Mouse (Mus musculus) liver, embryonic 15.5 days (tissue): ENCODE results near the gene Mcrip1. TPM values are rescaled to one million over a fixed set of nuclear protein-coding genes. Genes with fewer than 3 reads are reported as not detected.
"Not testable (repeated sequence)": the region's sequence is repeated elsewhere in the genome, so short reads cannot be mapped to it uniquely, and the experiment has no call there.

ENCODE experiments used
- ATAC-seq: fragments of 200-750 bp; cut with Nextera tagmentation; 2 replicates; pipeline ENCODE4 v1.8.0; 2017; ENCODE audit warnings: moderate number of reproducible peaks, mild to moderate bottlenecking, moderate library complexity; ENCODE audit not compliant: insufficient read depth
- H3K27ac ChIP-seq: fragments of 300-500 bp; sonication (generic); replicated peaks from 2 replicates; pipeline ENCODE4 v1.5.1; 2015; ENCODE audit warnings: mild to moderate bottlenecking, inconsistent platforms
- H3K27me3 ChIP-seq: fragments of 300-500 bp; sonication (generic); 2 replicates; pipeline ENCODE4 v1.6.1; 2015; ENCODE audit warnings: mild to moderate bottlenecking, inconsistent platforms
- H3K36me3 ChIP-seq: fragments of 300-500 bp; sonication (generic); replicated peaks from 2 replicates; pipeline ENCODE4 v1.6.1; 2015; ENCODE audit warnings: moderate library complexity, mild to moderate bottlenecking, inconsistent platforms
- H3K4me1 ChIP-seq: fragments of 300-500 bp; sonication (generic); replicated peaks from 2 replicates; pipeline ENCODE4 v1.6.1; 2015; ENCODE audit warnings: inconsistent platforms
- H3K4me2 ChIP-seq: fragments of 300-500 bp; sonication (generic); 2 replicates; pipeline ENCODE4 v1.6.1; 2015; ENCODE audit warnings: moderate library complexity, mild to moderate bottlenecking, inconsistent platforms
- H3K4me3 ChIP-seq: fragments of 300-500 bp; sonication (generic); replicated peaks from 2 replicates; pipeline ENCODE4 v1.5.1; 2015; ENCODE audit warnings: mild to moderate bottlenecking, inconsistent platforms
- H3K9ac ChIP-seq: fragments of 300-500 bp; sonication (generic); 2 replicates; pipeline ENCODE4 v1.6.1; 2015; ENCODE audit warnings: moderate library complexity, mild to moderate bottlenecking, inconsistent platforms
- H3K9me3 ChIP-seq: fragments of 300-500 bp; sonication (generic); replicated peaks from 2 replicates; pipeline ENCODE4 v1.6.1; 2016; ENCODE audit warnings: inconsistent platforms
- WGBS: fragments of 180-500 bp; shearing (Covaris S2); methylation state at CpG from one replicate; pipeline ENCODE4 v1.1.7; 2015; ENCODE audit warnings: mixed read lengths; ENCODE audit not compliant: insufficient replicate concordance; 5-methylcytosine and 5-hydroxymethylcytosine counted together
- polyA plus RNA-seq: library from polyadenylated mRNA; unstranded; fragments of >200 nt; fragmentation: Nextera tagmentation; extraction: Ambion mirVana; gene quantifications from 2 replicates; pipeline ENCODE4 v1.2.1, GENCODE M21; 2015

The Mcrip1 gene
- polyA plus RNA-seq, 1 experiment from 2014 or later = 41.8 TPM

- peaks cover 69% of the 10 kb centered on the region for H3K4me1 ChIP-seq
- H3K27ac ChIP-seq = peak overlapping the region; percentile 90
- ATAC-seq = no peak
- peak overlapping the region; percentile 92 for H3K4me2 ChIP-seq
- H3K9ac ChIP-seq = peak overlapping the region; percentile 86
- peaks cover 40% of the 10 kb centered on the region for H3K36me3 ChIP-seq
- H3K9me3 ChIP-seq = no peaks in the 10 kb centered on the region
- under 1% methylated on average over 23 of the region's 23 CpGs for WGBS
- peak overlapping the region; percentile 82 for H3K4me3 ChIP-seq
- H3K27me3 ChIP-seq = no peaks in the 10 kb centered on the region
Observed at GRCm38 (mm10) chr11:120573585-120574277, 24.2 kb upstream of the Mcrip1 start.

- peaks cover 40% of the 10 kb centered on the region for H3K36me3 ChIP-seq
- peak within 1 kb of the TSS; percentile 86 for H3K9ac ChIP-seq
- peak within 1 kb of the TSS; percentile 90 for H3K27ac ChIP-seq
- under 1% methylated on average over 94 of the region's 94 CpGs for WGBS
- no peaks in the 10 kb centered on the region for H3K9me3 ChIP-seq
- H3K4me2 ChIP-seq = peak within 1 kb of the TSS; percentile 92
- peak within 1 kb of the TSS; percentile 82 for H3K4me3 ChIP-seq
- peaks cover 67% of the 10 kb centered on the region for H3K4me1 ChIP-seq
- H3K27me3 ChIP-seq = no peaks in the 10 kb centered on the region
- peak; percentile 94 for ATAC-seq
Observed at GRCm38 (mm10) chr11:120572752-120573584, 23.4 kb upstream of the Mcrip1 start, which contains the start of gene P4hb. P4hb (minus strand) TSS chr11:120573253.

- H3K36me3 ChIP-seq = peaks cover 40% of the 10 kb centered on the region
- WGBS = under 1% methylated on average over 24 of the region's 24 CpGs
- ATAC-seq = peak; percentile 8
- H3K9me3 ChIP-seq = no peaks in the 10 kb centered on the region
- H3K4me3 ChIP-seq = peak overlapping the region; percentile 82
- peak overlapping the region; percentile 90 for H3K27ac ChIP-seq
- no peaks in the 10 kb centered on the region for H3K27me3 ChIP-seq
- H3K4me2 ChIP-seq = peak overlapping the region; percentile 92
- peak overlapping the region; percentile 86 for H3K9ac ChIP-seq
- peaks cover 66% of the 10 kb centered on the region for H3K4me1 ChIP-seq
Observed at GRCm38 (mm10) chr11:120572417-120572751, 22.9 kb upstream of the Mcrip1 start.

- ATAC-seq = no peak
- Histone ChIP-seq H3K9me3 (no peaks in the 10 kb centered on the region), H3K27me3 (no peaks in the 10 kb centered on the region), H3K27ac (peak overlapping the region; percentile 90), H3K9ac (peak overlapping the region; percentile 86), H3K4me1 (peaks cover 68% of the 10 kb centered on the region), H3K4me2 (peak overlapping the region; percentile 92), H3K36me3 (peaks cover 42% of the 10 kb centered on the region), H3K4me3 (peak overlapping the region; percentile 82)
- WGBS = 4% methylated on average over 11 of the region's 11 CpGs
Observed at GRCm38 (mm10) chr11:120571754-120572416, 22.4 kb upstream of the Mcrip1 start.

- 14% methylated on average over 3 of the region's 3 CpGs for WGBS
- Histone ChIP-seq H3K4me3 (peak overlapping the region; percentile 82), H3K4me2 (peak overlapping the region; percentile 92), H3K9me3 (no peaks in the 10 kb centered on the region), H3K27me3 (no peaks in the 10 kb centered on the region), H3K9ac (peak overlapping the region; percentile 86), H3K36me3 (peaks cover 49% of the 10 kb centered on the region), H3K27ac (peak overlapping the region; percentile 90), H3K4me1 (peaks cover 64% of the 10 kb centered on the region)
- ATAC-seq = no peak
Observed at GRCm38 (mm10) chr11:120571122-120571521, 21.6 kb upstream of the Mcrip1 start.

GRCm38 (mm10) chr11:120568324-120568723, 18.8 kb upstream of the Mcrip1 start:
- no peak overlapping the region for H3K27ac ChIP-seq
- 86% methylated on average over 6 of the region's 6 CpGs for WGBS

GRCm38 (mm10) chr11:120565114-120565513, 15.6 kb upstream of the Mcrip1 start:
- Histone ChIP-seq H3K4me1 (peaks cover 21% of the 10 kb centered on the region), H3K36me3 (peaks cover 96% of the 10 kb centered on the region), H3K9me3 (no peaks in the 10 kb centered on the region), H3K4me2 (no peak overlapping the region), H3K4me3 (no peak overlapping the region), H3K9ac (no peak overlapping the region), H3K27me3 (no peaks in the 10 kb centered on the region), H3K27ac (no peak overlapping the region)
- ATAC-seq = no peak
- WGBS = 74% methylated on average over 9 of the region's 9 CpGs

More at GRCm38 (mm10) chr11:120568324-120568723, 18.8 kb upstream of the Mcrip1 start:
- peaks cover 44% of the 10 kb centered on the region for H3K4me1 ChIP-seq
- no peaks in the 10 kb centered on the region for H3K27me3 ChIP-seq
- no peak overlapping the region for H3K4me3 ChIP-seq
- no peak for ATAC-seq
- H3K9ac ChIP-seq = no peak overlapping the region
- no peaks in the 10 kb centered on the region for H3K9me3 ChIP-seq
- H3K4me2 ChIP-seq = no peak overlapping the region
- peaks cover 77% of the 10 kb centered on the region for H3K36me3 ChIP-seq

GRCm38 (mm10) chr11:120562949-120563348, 13.4 kb upstream of the Mcrip1 start:
- H3K9me3 ChIP-seq = no peaks in the 10 kb centered on the region
- H3K4me2 ChIP-seq = no peak overlapping the region
- no peak for ATAC-seq
- peaks cover 90% of the 10 kb centered on the region for H3K36me3 ChIP-seq
- 0 out of 2 replicates have a peak, but pooled peaks cover 10% of the 10 kb centered on the region for H3K4me1 ChIP-seq
- no peak overlapping the region for H3K9ac ChIP-seq
- no peak overlapping the region for H3K4me3 ChIP-seq
- H3K27me3 ChIP-seq = no peaks in the 10 kb centered on the region
- H3K27ac ChIP-seq = no peak overlapping the region
- WGBS = 85% methylated on average over 13 of the region's 13 CpGs

GRCm38 (mm10) chr11:120560952-120561728, 11.6 kb upstream of the Mcrip1 start:
- ATAC-seq = no peak
- H3K27ac ChIP-seq = no peak overlapping the region
- H3K4me1 ChIP-seq = no peaks in the 10 kb centered on the region
- 84% methylated on average over 13 of the region's 13 CpGs for WGBS
- peaks cover 72% of the 10 kb centered on the region for H3K36me3 ChIP-seq
- no peaks in the 10 kb centered on the region for H3K9me3 ChIP-seq
- no peaks in the 10 kb centered on the region for H3K27me3 ChIP-seq
- H3K9ac ChIP-seq = no peak overlapping the region
- H3K4me3 ChIP-seq = no peak overlapping the region
- no peak overlapping the region for H3K4me2 ChIP-seq

- not testable (repeated sequence) for H3K4me3 ChIP-seq, H3K4me2 ChIP-seq, H3K9ac ChIP-seq, H3K9me3 ChIP-seq, ATAC-seq, H3K27me3 ChIP-seq, H3K27ac ChIP-seq, H3K4me1 ChIP-seq
- WGBS = 66% methylated on average over 6 of the region's 6 CpGs
- H3K36me3 ChIP-seq = peaks cover 49% of the 10 kb centered on the region
Observed at GRCm38 (mm10) chr11:120558843-120559242, 9.3 kb upstream of the Mcrip1 start.
